ENCODE assay signal across 23 mouse cellular contexts in the genomic region with DNA sequence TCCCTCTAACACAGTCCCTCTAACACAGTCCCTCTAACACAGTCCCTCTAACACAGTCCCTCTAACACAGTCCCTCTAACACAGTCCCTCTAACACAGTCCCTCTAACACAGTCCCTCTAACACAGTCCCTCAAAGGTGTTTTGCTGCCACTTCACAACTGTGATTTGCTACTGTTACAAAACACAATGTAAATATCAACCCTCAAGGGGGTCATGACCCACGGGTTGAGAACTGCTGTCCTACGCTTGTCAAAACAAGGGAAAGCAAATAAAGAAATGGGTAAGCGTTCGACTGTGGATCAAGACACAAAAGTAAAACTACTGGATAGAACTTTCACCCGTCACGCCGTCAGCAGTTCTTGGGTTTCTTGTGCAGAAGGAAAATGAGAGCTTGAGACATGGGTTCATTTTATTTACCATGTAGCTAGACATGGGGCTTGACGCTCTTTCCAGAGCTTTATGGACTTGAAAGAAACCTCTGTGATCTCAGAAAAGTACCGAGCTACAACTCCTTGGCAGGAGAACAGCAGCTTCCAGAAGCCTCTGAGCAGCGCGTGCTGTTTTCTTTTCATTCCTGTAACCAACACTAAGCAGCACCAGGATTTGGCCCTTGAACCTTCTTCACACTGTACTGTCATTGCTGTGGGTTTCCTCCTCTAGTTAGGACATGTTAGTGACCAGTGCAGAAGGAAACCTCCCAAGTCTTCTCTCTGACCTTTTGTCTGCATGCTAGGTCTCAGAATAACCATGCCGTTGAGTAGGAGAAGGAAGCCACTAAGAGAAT. TPM values are rescaled to one million over a fixed set of nuclear protein-coding genes. Genes with fewer than 3 reads are reported as not detected.
DNase-seq lines count a peak whose midpoint lies in the region; ATAC-seq and TF ChIP-seq lines count a peak whose summit lies in the region.
"Had no signal": no experiment of that assay in that cellular context is flagged by ENCODE, and none has a peak within 500 bp of the region (broad histone marks: within the 10 kb centered on the region; RNA-seq: fewer than 3 reads in every experiment).

No protein-coding gene starts in this region.

- TF ChIP-seq EP300 in heart, adult 2 months (IDR thresholded peaks at IDR 0.05; ENCODE audit: insufficient read depth, low read depth, low read length) = no peak
- no peak for TF ChIP-seq EP300 in lung, postnatal 0 days (IDR thresholded peaks at IDR 0.05)

- no peak for TF ChIP-seq POLR2A in heart, adult 2 months (IDR thresholded peaks at IDR 0.05; ENCODE audit: insufficient read depth, low read depth, low read length)

- H3K4me2 ChIP-seq in lung, postnatal 0 days (replicated peaks; ENCODE audit: low read depth, low read length) = no peak overlapping the region
- H3K4me2 ChIP-seq: embryonic facial prominence, embryonic 15.5 days; heart, embryonic 12.5 days; intestine, embryonic 15.5 days; limb, embryonic 12.5 days; lung, embryonic 15.5 days had no signal

- no peaks in the 10 kb centered on the region for H3K9me3 ChIP-seq in lung, postnatal 0 days (ENCODE audit: low read length)
- H3K9me3 ChIP-seq: embryonic facial prominence, embryonic 15.5 days; heart, embryonic 12.5 days; hindbrain, embryonic 10.5 days; intestine, embryonic 15.5 days; limb, embryonic 12.5 days; lung, embryonic 15.5 days had no signal

- 50% methylated on average over 12 of the region's 12 CpGs for WGBS in heart, adult 2 months
- 49% methylated on average over 12 of the region's 12 CpGs for WGBS in lung, postnatal 0 days

- peaks cover 45% of the 10 kb centered on the region for H3K4me1 ChIP-seq in heart, adult 2 months (ENCODE audit: control insufficient read depth, insufficient read depth, low read length)
- peaks cover 11% of the 10 kb centered on the region; the same call in 1 of the 2 replicates for H3K4me1 ChIP-seq in lung, postnatal 0 days (ENCODE audit: insufficient read depth, low read depth, low read length)
- H3K4me1 ChIP-seq: intestine, embryonic 15.5 days had no signal

- DNase-seq in heart, adult 2 months = no peak
- no peak for DNase-seq in heart, adult 9 months (ENCODE audit: low spot score in 2 of 2)
- peak; percentile 50 to 60 for DNase-seq in kidney, postnatal 36 days
- DNase-seq in kidney, adult 11 months = no peak
- DNase-seq in lung, postnatal 0 days (ENCODE audit: low spot score) = no peak
- no peak for DNase-seq in lung, postnatal 10 days
- DNase-seq in yolk sac, embryonic 10.5 days (ENCODE audit: low spot score) = peak; percentile 48
- no peak for DNase-seq in spleen, postnatal 14 days (ENCODE audit: low spot score in 2 of 2)
- DNase-seq: adrenal gland, postnatal 25 days; cerebellum, adult 11 months; cerebellum, adult 9-11 months; heart, postnatal 10 days; midbrain, embryonic 14.5 days; right cerebral cortex, postnatal 14 days; thymus, postnatal 14 days had no signal

- H3K27me3 ChIP-seq in heart, adult 2 months (ENCODE audit: control insufficient read depth, insufficient read depth, low read length) = no peaks in the 10 kb centered on the region
- H3K27me3 ChIP-seq in lung, postnatal 0 days (replicated peaks; ENCODE audit: insufficient read depth, low read length) = no peaks in the 10 kb centered on the region
- H3K27me3 ChIP-seq: embryonic facial prominence, embryonic 15.5 days; heart, embryonic 12.5 days; intestine, embryonic 15.5 days; limb, embryonic 12.5 days; lung, embryonic 15.5 days had no signal

- TF ChIP-seq CTCF in heart, adult 2 months (IDR thresholded peaks at IDR 0.05) = no peak
- no peak for TF ChIP-seq CTCF in lung, postnatal 0 days (IDR thresholded peaks at IDR 0.05)

- H3K4me3 ChIP-seq in heart, adult 2 months = no peak overlapping the region
- no peak overlapping the region for H3K4me3 ChIP-seq in lung, postnatal 0 days (ENCODE audit: low read depth, low read length)
- H3K4me3 ChIP-seq: embryonic facial prominence, embryonic 15.5 days; heart, embryonic 12.5 days; hindbrain, embryonic 10.5 days; intestine, embryonic 15.5 days; limb, embryonic 12.5 days; lung, embryonic 15.5 days had no signal

- peak; percentile 25; the same call in 1 of the 2 replicates for ATAC-seq in lung, postnatal 0 days
- ATAC-seq: forebrain, embryonic 14.5 days; hindbrain, embryonic 16.5 days; intestine, embryonic 15.5 days had no signal

- peaks cover 44% of the 10 kb centered on the region for H3K36me3 ChIP-seq in heart, adult 2 months (ENCODE audit: control insufficient read depth, insufficient read depth, low read length)
- no peaks in the 10 kb centered on the region for H3K36me3 ChIP-seq in lung, postnatal 0 days (ENCODE audit: insufficient read depth, low read length)
- H3K36me3 ChIP-seq: embryonic facial prominence, embryonic 15.5 days; heart, embryonic 12.5 days; hindbrain, embryonic 10.5 days; intestine, embryonic 15.5 days; limb, embryonic 12.5 days; lung, embryonic 15.5 days had no signal

- intact Hi-C loops in heart, adult 2 months (cut with DNase I) = no loop called here

- peak overlapping the region; percentile 15 for H3K27ac ChIP-seq in heart, adult 2 months
- H3K27ac ChIP-seq in lung, postnatal 0 days (ENCODE audit: low read length) = no peak overlapping the region
- H3K27ac ChIP-seq: embryonic facial prominence, embryonic 15.5 days; hindbrain, embryonic 10.5 days; intestine, embryonic 15.5 days; limb, embryonic 12.5 days; lung, embryonic 15.5 days had no signal

- peaks cover 16% of the 10 kb centered on the region for H3K79me2 ChIP-seq in heart, adult 2 months (replicated peaks; ENCODE audit: control insufficient read depth, insufficient read depth, low read length)

- peak overlapping the region; percentile 44; the same call in 1 of the 2 replicates for H3K9ac ChIP-seq in heart, adult 2 months (ENCODE audit: low read depth, low read length)
- H3K9ac ChIP-seq in lung, postnatal 0 days (replicated peaks; ENCODE audit: low read depth) = no peak overlapping the region
- H3K9ac ChIP-seq: embryonic facial prominence, embryonic 15.5 days; heart, embryonic 12.5 days; intestine, embryonic 15.5 days; limb, embryonic 12.5 days; lung, embryonic 15.5 days had no signal

RNA-seq across cellular contexts. Expression of a gene that starts 43.2 kb away (rescaled TPM):
- total RNA-seq in heart, adult 2 months (2021) = 10 to 100 TPM; 31.7 to 36.2 TPM
- polyA plus RNA-seq in heart, adult 2 months (2012; rRNA removed) = 10.6 and 15.4 TPM in 2 replicates
- polyA plus RNA-seq in lung, postnatal 0 days (2015; fragmentation: Nextera tagmentation; extraction: Ambion mirVana) = 5.8 and 6.5 TPM in 2 replicates

Comparison
In these comparisons a context has a peak if more than half of its experiments do, and no peak if none do; other contexts are left out.
1. DNase-seq: peak in kidney, postnatal 36 days (2 of 2) and yolk sac, embryonic 10.5 days (single experiment); none in heart, adult 2 months (0 of 2), heart, adult 9 months (0 of 2), kidney, adult 11 months (single experiment), lung, postnatal 0 days (single experiment), lung, postnatal 10 days (single experiment) and spleen, postnatal 14 days (0 of 2).